Mouse (Mus musculus) lung, postnatal 0 days (tissue): ENCODE measurements around the gene Gm14391.
"Not testable (repeated sequence)": the region's sequence is repeated elsewhere in the genome, so short reads cannot be mapped to it uniquely, and the experiment has no call there.

Experiments used
- CTCF ChIP-seq: IDR thresholded peaks from 2 replicates; pipeline ENCODE4 v1.5.1; 2016; ENCODE audit warnings: antibody characterized with exemption, mild to moderate bottlenecking
- EP300 ChIP-seq: IDR thresholded peaks from 2 replicates; pipeline ENCODE4 v1.6.1; 2016; ENCODE audit warnings: antibody characterized with exemption, mild to moderate bottlenecking, control low read depth

DNA sequence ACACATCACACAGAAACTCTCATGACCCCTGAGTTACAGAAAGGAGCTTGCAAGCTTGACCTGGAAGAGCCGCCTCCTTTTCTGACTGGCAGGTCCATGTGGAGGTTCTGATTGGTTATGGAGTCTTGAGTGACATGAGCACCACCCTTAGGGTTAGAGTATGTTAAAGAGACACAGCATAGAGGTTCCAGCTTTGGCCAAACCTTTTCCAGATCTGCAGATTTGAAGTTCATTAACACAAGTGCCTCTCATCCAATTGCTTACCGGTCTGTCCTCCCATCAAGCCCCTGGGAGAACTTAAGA, 64.8 kb downstream of the Gm14391 start, which contains the start of gene Gm14399:
- TF ChIP-seq CTCF, EP300: not testable (repeated sequence)
